Mouse (Mus musculus): ENCODE data around the gene Arhgap31. TPM values are rescaled to one million over a fixed set of nuclear protein-coding genes. Genes with fewer than 3 reads are reported as not detected.
A peak's percentile ranks its signal among the peaks of the same experiment; 100 is the strongest.

The Arhgap31 gene
- polyA plus RNA-seq, 1 experiment from 2014 or later, result 8.8 TPM

- ATAC-seq (ENCODE audit: low FRiP score), result no peak
- WGBS, result 91% methylated on average over 6 of the region's 6 CpGs
These were observed 35.9 kb downstream of the Arhgap31 start for GRCm38 (mm10) chr16:38677171-38677570.

DNA sequence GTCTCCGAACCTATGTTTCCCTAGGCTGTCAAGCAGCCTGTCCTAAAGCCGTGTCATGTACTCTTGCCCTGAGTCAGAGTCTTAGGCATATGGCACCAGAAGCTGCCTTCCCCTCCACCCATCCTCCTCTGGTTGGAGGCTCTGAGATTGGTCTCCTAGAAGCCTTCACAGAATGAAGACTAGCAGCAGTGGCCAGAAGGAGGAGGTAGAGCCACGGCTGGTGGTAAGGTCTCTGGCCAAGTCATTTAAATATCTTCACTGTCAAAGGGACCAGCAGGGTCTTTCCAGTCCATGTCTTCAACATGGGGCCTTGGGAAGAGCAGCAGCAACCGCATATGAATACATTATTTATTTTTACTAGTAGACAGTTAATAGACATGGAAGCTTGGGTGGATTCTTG is 36.4 kb downstream of the Arhgap31 start:
- Histone ChIP-seq H3K27ac (no peak overlapping the region), H3K27me3 (no peaks in the 10 kb centered on the region), H3K9ac (no peak overlapping the region), H3K36me3 (replicated peaks) (no peaks in the 10 kb centered on the region), H3K4me1 (peaks cover 18% of the 10 kb centered on the region; the same call in 1 of the 2 replicates), H3K4me3 (replicated peaks) (no peak overlapping the region), H3K4me2 (no peak overlapping the region), H3K9me3 (no peaks in the 10 kb centered on the region)
- 94% methylated on average over 4 of the region's 4 CpGs for WGBS
- ATAC-seq (ENCODE audit: low FRiP score), result no peak

More at GRCm38 (mm10) chr16:38677171-38677570, 35.9 kb downstream of the Arhgap31 start:
- H3K36me3 ChIP-seq (replicated peaks), result no peaks in the 10 kb centered on the region
- no peaks in the 10 kb centered on the region for H3K9me3 ChIP-seq
- no peak overlapping the region for H3K9ac ChIP-seq
- no peaks in the 10 kb centered on the region for H3K27me3 ChIP-seq
- no peak overlapping the region for H3K4me2 ChIP-seq
- H3K4me3 ChIP-seq (replicated peaks), result no peak overlapping the region
- no peak overlapping the region for H3K27ac ChIP-seq
- H3K4me1 ChIP-seq, result peaks cover 13% of the 10 kb centered on the region; the same call in 1 of the 2 replicates

DNA sequence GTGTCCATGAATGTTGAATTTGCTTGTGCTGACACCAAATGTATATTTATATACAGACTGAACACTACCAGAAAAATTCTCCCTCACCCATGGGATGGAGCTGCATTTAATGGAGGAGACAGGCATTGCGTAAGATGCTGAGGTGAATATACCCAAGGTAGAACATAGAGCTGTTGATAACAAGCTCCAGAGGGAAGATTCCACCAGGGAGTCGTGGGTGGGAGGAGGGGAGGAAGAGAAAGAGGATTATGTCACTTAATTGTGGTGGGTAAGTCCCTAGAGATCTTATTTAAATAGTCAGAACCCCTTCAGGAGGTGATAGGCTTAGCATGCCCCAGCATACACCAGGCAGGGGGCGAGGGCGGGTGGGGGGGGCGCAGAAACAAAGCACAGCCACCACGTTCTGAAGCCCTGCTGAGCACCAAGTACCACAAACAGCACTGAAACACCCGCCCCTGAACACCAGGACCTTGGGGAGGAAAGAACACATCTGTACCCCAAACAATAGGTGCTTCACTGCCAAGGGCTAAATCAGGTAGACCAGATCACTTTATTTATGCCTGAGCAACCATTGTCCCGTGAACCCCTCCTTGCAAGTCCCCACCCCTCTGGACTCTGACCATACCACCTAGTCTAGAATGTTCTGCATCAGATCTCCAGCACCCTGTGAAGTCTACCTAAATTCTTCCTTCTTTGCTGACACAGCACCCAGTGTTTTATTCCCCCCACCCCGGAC is 37.3 kb downstream of the Arhgap31 start:
- 55% methylated on average over 9 of the region's 9 CpGs for WGBS
- Histone ChIP-seq H3K4me1 (peaks cover 24% of the 10 kb centered on the region; the same call in 1 of the 2 replicates), H3K4me3 (replicated peaks) (no peak overlapping the region), H3K9ac (no peak overlapping the region), H3K27me3 (no peaks in the 10 kb centered on the region), H3K9me3 (no peaks in the 10 kb centered on the region), H3K27ac (no peak overlapping the region), H3K4me2 (no peak overlapping the region), H3K36me3 (replicated peaks) (no peaks in the 10 kb centered on the region)
- no peak for ATAC-seq (ENCODE audit: low FRiP score)

DNA sequence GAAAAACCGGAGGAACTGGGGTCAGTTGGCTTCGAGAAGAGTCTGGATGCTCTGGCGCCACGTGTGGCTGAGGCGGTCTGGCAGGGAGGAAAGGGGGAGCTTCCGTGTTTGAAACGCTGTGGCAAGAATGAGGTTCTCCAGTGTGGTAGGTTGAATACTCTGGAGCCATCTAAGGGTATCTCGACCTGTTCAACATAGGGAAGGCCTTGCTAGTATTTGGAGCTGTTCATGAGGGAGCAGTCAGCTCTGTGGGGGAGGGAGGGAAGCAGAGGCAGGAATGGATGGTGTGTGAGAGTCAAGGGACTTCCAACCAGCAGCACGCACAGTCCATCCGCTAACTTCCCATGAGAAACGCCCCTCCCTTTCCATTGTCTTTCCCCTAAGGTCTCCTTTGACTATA is 38.2 kb downstream of the Arhgap31 start:
- ATAC-seq (ENCODE audit: low FRiP score), result no peak
- WGBS, result 93% methylated on average over 11 of the region's 11 CpGs
- Histone ChIP-seq H3K27me3 (no peaks in the 10 kb centered on the region), H3K4me3 (replicated peaks) (no peak overlapping the region), H3K9ac (no peak overlapping the region), H3K9me3 (no peaks in the 10 kb centered on the region), H3K4me2 (no peak overlapping the region), H3K4me1 (peaks cover 27% of the 10 kb centered on the region; the same call in 1 of the 2 replicates), H3K27ac (no peak overlapping the region), H3K36me3 (replicated peaks) (no peaks in the 10 kb centered on the region)

DNA sequence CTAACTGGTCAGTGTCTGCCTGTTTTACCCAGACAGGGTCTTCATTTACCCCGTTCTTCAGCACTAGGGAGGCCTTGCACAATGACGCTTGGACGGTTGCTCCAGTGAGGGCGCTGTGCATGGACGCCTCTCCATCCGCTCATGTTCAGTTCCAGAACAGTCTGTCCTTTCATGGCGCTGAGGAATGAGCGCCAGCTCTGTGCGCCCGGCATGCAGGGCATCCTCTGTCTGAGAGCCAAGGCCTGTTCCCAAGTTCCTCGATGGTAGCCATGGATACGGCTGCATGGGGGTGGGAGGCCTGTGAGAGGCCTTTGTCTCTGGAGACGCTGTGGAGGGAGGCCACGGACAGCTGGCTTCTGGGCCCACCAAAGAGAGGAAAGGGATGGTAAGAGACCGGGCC is 39.6 kb downstream of the Arhgap31 start:
- H3K4me2 ChIP-seq, result no peak overlapping the region
- H3K9ac ChIP-seq, result no peak overlapping the region
- WGBS, result 62% methylated on average over 15 of the region's 15 CpGs
- H3K27ac ChIP-seq, result 0 out of 2 replicates have a peak overlapping the region, but pooled peaks have one; percentile 16
- no peaks in the 10 kb centered on the region for H3K36me3 ChIP-seq (replicated peaks)
- H3K4me1 ChIP-seq, result peaks cover 27% of the 10 kb centered on the region; the same call in 1 of the 2 replicates
- peak; percentile 80 for ATAC-seq (ENCODE audit: low FRiP score)
- H3K27me3 ChIP-seq, result no peaks in the 10 kb centered on the region
- no peaks in the 10 kb centered on the region for H3K9me3 ChIP-seq
- no peak overlapping the region for H3K4me3 ChIP-seq (replicated peaks)

DNA sequence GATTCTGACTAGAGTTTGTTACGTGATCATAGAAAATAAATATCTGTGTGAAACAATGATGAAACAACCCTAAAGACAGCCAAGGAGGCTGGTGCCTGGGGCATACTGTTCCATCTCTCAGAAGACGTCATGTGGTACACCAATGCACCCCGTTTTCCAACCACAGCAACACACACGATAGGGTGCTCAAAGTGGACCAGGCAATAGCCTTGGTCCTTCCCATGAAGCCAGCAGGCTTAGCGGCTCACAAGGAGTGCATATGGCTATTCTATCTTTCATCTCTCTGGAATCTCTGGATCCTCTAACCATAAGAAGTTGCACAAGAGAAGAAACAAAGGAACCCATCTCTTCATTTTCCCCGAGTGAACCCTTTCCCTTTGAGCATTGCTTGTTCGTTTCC is 40.1 kb downstream of the Arhgap31 start:
- Histone ChIP-seq H3K9ac (no peak overlapping the region), H3K27ac (0 out of 2 replicates have a peak overlapping the region, but pooled peaks have one; percentile 16), H3K4me2 (no peak overlapping the region), H3K4me3 (replicated peaks) (no peak overlapping the region), H3K9me3 (no peaks in the 10 kb centered on the region), H3K36me3 (replicated peaks) (no peaks in the 10 kb centered on the region), H3K4me1 (peaks cover 27% of the 10 kb centered on the region; the same call in 1 of the 2 replicates), H3K27me3 (no peaks in the 10 kb centered on the region)
- ATAC-seq (ENCODE audit: low FRiP score), result no peak
- 91% methylated on average over 7 of the region's 7 CpGs for whole genome bisulfite sequencing

- Histone ChIP-seq H3K36me3 (replicated peaks) (no peaks in the 10 kb centered on the region), H3K4me3 (replicated peaks) (no peak overlapping the region), H3K9me3 (no peaks in the 10 kb centered on the region), H3K4me2 (no peak overlapping the region), H3K27ac (no peak overlapping the region), H3K4me1 (peaks cover 27% of the 10 kb centered on the region; the same call in 1 of the 2 replicates), H3K9ac (no peak overlapping the region), H3K27me3 (no peaks in the 10 kb centered on the region)
- no peak for ATAC-seq (ENCODE audit: low FRiP score)
- WGBS, result 67% methylated on average over 5 of the region's 5 CpGs
These were observed 40.7 kb downstream of the Arhgap31 start for GRCm38 (mm10) chr16:38672370-38672769.

DNA sequence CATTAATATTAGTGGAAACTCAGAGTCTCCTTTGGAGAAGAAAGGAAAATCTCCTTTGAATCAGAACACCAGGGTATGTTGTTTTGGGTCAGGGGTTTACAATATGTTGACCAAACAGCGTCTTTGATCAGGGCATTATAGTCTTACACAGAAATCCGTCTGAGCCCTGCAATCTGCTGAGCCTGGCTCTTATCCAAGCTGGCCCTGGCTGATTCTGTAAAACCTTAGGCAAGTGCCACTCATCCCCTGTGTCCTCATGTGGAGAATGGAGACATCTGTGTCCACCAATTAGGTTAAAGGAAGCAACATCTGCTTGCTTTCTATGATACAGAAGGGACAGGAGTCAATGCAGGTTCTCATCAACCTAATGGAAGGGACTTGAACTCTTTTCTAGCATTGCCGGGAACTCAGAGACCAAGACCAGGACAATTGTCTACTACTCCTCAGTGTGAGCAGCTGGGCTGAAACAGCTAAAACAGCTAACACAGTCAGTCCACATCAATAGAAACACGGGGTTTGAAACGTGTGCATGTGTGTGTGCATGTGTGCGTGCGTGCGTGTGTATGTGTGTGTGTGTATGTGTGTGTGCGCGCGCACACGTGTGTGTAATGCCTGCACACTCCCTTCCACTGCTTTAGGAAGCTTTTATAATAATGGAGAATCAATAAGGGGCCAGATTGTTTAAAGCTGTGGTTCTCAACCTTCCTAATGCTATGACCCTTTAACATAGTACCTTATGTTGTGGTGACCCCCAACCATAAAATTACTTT is 42.3 kb downstream of the Arhgap31 start:
- 0 out of 2 replicates have a peak overlapping the region, but pooled peaks have one; percentile 25 for H3K27ac ChIP-seq
- no peak overlapping the region for H3K4me2 ChIP-seq
- no peak overlapping the region for H3K4me3 ChIP-seq (replicated peaks)
- no peak overlapping the region for H3K9ac ChIP-seq
- WGBS, result 88% methylated on average over 12 of the region's 12 CpGs
- H3K9me3 ChIP-seq, result no peaks in the 10 kb centered on the region
- H3K27me3 ChIP-seq, result no peaks in the 10 kb centered on the region
- H3K36me3 ChIP-seq (replicated peaks), result no peaks in the 10 kb centered on the region
- ATAC-seq (ENCODE audit: low FRiP score), result no peak
- H3K4me1 ChIP-seq, result peaks cover 27% of the 10 kb centered on the region; the same call in 1 of the 2 replicates

- Histone ChIP-seq H3K27me3 (no peaks in the 10 kb centered on the region), H3K4me1 (peaks cover 27% of the 10 kb centered on the region; the same call in 1 of the 2 replicates), H3K27ac (no peak overlapping the region), H3K36me3 (replicated peaks) (no peaks in the 10 kb centered on the region), H3K9me3 (no peaks in the 10 kb centered on the region), H3K4me2 (no peak overlapping the region), H3K9ac (no peak overlapping the region), H3K4me3 (replicated peaks) (no peak overlapping the region)
- ATAC-seq (ENCODE audit: low FRiP score), result no peak
- 90% methylated on average over 8 of the region's 8 CpGs for WGBS
These were observed 44.0 kb downstream of the Arhgap31 start for GRCm38 (mm10) chr16:38668871-38669675.

DNA sequence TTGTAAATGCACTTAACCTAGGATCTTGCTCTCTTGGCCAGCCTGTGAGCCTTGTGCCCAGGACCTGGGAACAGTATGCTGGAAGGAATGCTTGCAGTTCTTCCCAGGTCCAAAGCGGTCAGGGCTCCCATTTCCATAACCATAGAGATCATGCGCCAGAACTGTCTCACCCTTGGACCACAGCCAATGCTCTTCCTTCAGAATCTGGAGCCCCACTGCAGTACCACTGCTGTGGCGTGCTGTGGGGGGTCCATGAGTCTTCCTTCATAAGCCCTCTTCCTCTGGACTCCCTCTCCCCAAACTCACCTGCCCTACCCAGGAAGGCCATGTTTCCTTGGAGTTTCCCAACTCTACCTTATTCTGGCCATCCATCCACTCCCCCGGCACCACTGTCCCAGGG is 46.6 kb downstream of the Arhgap31 start:
- H3K4me3 ChIP-seq (replicated peaks), result no peak overlapping the region
- no peak overlapping the region for H3K4me2 ChIP-seq
- no peaks in the 10 kb centered on the region for H3K9me3 ChIP-seq
- no peak for ATAC-seq (ENCODE audit: low FRiP score)
- no peak overlapping the region for H3K27ac ChIP-seq
- peaks cover 8% of the 10 kb centered on the region; the same call in 1 of the 2 replicates for H3K4me1 ChIP-seq
- H3K27me3 ChIP-seq, result no peaks in the 10 kb centered on the region
- 90% methylated on average over 4 of the region's 4 CpGs for WGBS
- H3K36me3 ChIP-seq (replicated peaks), result no peaks in the 10 kb centered on the region
- H3K9ac ChIP-seq, result no peak overlapping the region

- Histone ChIP-seq H3K36me3 (replicated peaks) (no peaks in the 10 kb centered on the region), H3K9me3 (no peaks in the 10 kb centered on the region), H3K4me2 (no peak overlapping the region), H3K4me1 (peaks cover 5% of the 10 kb centered on the region; the same call in 1 of the 2 replicates), H3K4me3 (replicated peaks) (no peak overlapping the region), H3K9ac (no peak overlapping the region), H3K27ac (no peak overlapping the region), H3K27me3 (no peaks in the 10 kb centered on the region)
- ATAC-seq (ENCODE audit: low FRiP score), result no peak
- 92% methylated on average over 2 of the region's 2 CpGs for whole genome bisulfite sequencing
These were observed 47.1 kb downstream of the Arhgap31 start for GRCm38 (mm10) chr16:38666016-38666415.

DNA sequence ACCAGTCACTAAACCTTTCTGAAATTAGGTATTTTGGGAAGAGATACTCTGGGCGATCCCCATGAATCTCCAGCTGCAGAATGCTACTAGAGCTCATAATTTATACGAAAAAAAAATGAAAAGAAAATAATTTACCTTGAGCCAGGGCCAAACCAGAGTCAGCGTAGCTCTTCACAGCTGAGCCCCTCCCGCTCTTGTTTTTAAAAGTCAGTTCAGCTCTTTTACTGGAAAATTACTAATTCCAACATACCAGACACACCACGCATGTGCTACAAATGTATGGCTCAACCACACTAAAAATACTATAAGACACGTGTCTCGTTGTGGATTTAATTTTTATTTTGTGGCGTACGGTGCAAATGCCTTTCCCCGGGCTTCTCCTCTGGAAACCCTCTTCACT is 50.5 kb downstream of the Arhgap31 start:
- no peak overlapping the region for H3K4me3 ChIP-seq (replicated peaks)
- no peak overlapping the region for H3K27ac ChIP-seq
- no peaks in the 10 kb centered on the region for H3K27me3 ChIP-seq
- H3K4me1 ChIP-seq, result no peaks in the 10 kb centered on the region
- ATAC-seq (ENCODE audit: low FRiP score), result no peak
- H3K36me3 ChIP-seq (replicated peaks), result no peaks in the 10 kb centered on the region
- no peaks in the 10 kb centered on the region for H3K9me3 ChIP-seq
- H3K9ac ChIP-seq, result no peak overlapping the region
- no peak overlapping the region for H3K4me2 ChIP-seq
- 92% methylated on average over 10 of the region's 10 CpGs for WGBS

Data from forebrain, embryonic 12.5 days (tissue).